Mouse (Mus musculus): Measurements from ENCODE around the gene Wdr90. TPM values are rescaled to one million over a fixed set of nuclear protein-coding genes. Genes with fewer than 3 reads are reported as not detected.
A peak's percentile ranks its signal among the peaks of the same experiment; 100 is the strongest.

Wdr90 gene
- total RNA-seq, 4 experiments from 2014 or later, result 1.4 to 2.1 (median 1.6) TPM

GRCm38 (mm10) chr17:25806507-25806906 is 54.8 kb downstream of the Wdr90 start:
- DNase-seq (ENCODE audit: low spot score), result no peak

GRCm38 (mm10) chr17:25802825-25803517 is 58.3 kb downstream of the Wdr90 start:
- DNase-seq (ENCODE audit: low spot score), result peak; percentile 47

GRCm38 (mm10) chr17:25801029-25801428 is 60.3 kb downstream of the Wdr90 start:
- DNase-seq (ENCODE audit: low spot score), result peak; percentile 75

- DNase-seq (ENCODE audit: low spot score), result peak; percentile 89
These were observed 64.3 kb downstream of the Wdr90 start, which contains the start of gene Metrn for GRCm38 (mm10) chr17:25796951-25797369. Gene Metrn, minus strand, starts transcription at chr17:25797136.

GRCm38 (mm10) chr17:25796211-25796771 is 65.0 kb downstream of the Wdr90 start:
- DNase-seq (ENCODE audit: low spot score), result no peak

GRCm38 (mm10) chr17:25795609-25796092 is 65.7 kb downstream of the Wdr90 start, which contains the start of gene AC134908.4:
Gene AC134908.4, minus strand, starts transcription at chr17:25795659.
- no peak for DNase-seq (ENCODE audit: low spot score)

GRCm38 (mm10) chr17:25794998-25795397 is 66.3 kb downstream of the Wdr90 start:
- DNase-seq (ENCODE audit: low spot score), result no peak

Small RNA genes lying within 50 kb of the gene (microRNA-seq; reads per million reads assigned to microRNA genes)
- 2.5 reads per million for gene Mir3082

Other genes starting within 250 kb of the Wdr90 start
- 1 to 10 TPM in 2 of 4 experiments, not detected in 2; 1.1 to 2.0 TPM for gene Gng13, start 144.3 kb downstream of the Wdr90 start, total RNA-seq (2022)
- 1 to 10 TPM; 1.2 to 2.1 (median 1.6) TPM for gene Chtf18, start 134.1 kb downstream of the Wdr90 start, total RNA-seq (2022)
- gene Rpusd1, start 133.8 kb downstream of the Wdr90 start, total RNA-seq (2022), result 1 to 10 TPM; 4.5 to 5.3 (median 4.6) TPM
- gene Mslnl, start 125.5 kb downstream of the Wdr90 start, total RNA-seq (2022), result not detected
- 10 to 100 TPM in 3 of 4 experiments, 1 to 10 TPM in 1; 9.8 to 20.9 (median 17.6) TPM for gene Msln, start 107.1 kb downstream of the Wdr90 start, total RNA-seq (2022)
- gene Narfl, start 87.7 kb downstream of the Wdr90 start, total RNA-seq (2022), result 10 to 100 TPM; 43.8 to 48.8 (median 46.6) TPM
- 10 to 100 TPM in 3 of 4 experiments, 1 to 10 TPM in 1; 8.5 to 18.4 (median 12.1) TPM for gene Haghl, start 75.8 kb downstream of the Wdr90 start, total RNA-seq (2022)
- under 1 TPM in 1 of 4 experiments, not detected in 3; 0.38 TPM for gene Ccdc78, start 74.9 kb downstream of the Wdr90 start, total RNA-seq (2022)
- gene Fam173a, start 68.6 kb downstream of the Wdr90 start, total RNA-seq (2022), result 10 to 100 TPM; 40.7 to 49.9 (median 44.9) TPM
- 1 to 10 TPM in 1 of 4 experiments, under 1 TPM in 1, not detected in 2; 0.72 to 1.8 TPM for gene AC134908.4, start 65.8 kb downstream of the Wdr90 start, total RNA-seq (2022)
- 10 to 100 TPM; 58.8 to 75.3 (median 65.7) TPM for gene Metrn, start 64.4 kb downstream of the Wdr90 start, total RNA-seq (2022)
- 1 to 10 TPM; 1.2 to 1.9 (median 1.5) TPM for gene Fbxl16, start 52.4 kb downstream of the Wdr90 start, total RNA-seq (2022)
- 10 to 100 TPM; 11.2 to 12.6 (median 12.1) TPM for gene Wdr24, start 37.9 kb downstream of the Wdr90 start, total RNA-seq (2022)
- 10 to 100 TPM; 34.2 to 39.6 (median 34.8) TPM for gene Jmjd8, start 32.6 kb downstream of the Wdr90 start, total RNA-seq (2022)
- gene Stub1, start 28.1 kb downstream of the Wdr90 start, total RNA-seq (2022), result 100 to 1,000 TPM; 129 to 137 (median 130) TPM
- 1 to 10 TPM in 3 of 4 experiments, under 1 TPM in 1; 0.97 to 5.1 (median 1.6) TPM for gene Rhbdl1, start 24.2 kb downstream of the Wdr90 start, total RNA-seq (2022)
- 1 to 10 TPM; 2.2 to 4.4 (median 3.8) TPM for gene Gm20683, start 19.7 kb downstream of the Wdr90 start, total RNA-seq (2022)
- gene Rhot2, start 16.6 kb downstream of the Wdr90 start, total RNA-seq (2022), result 100 to 1,000 TPM; 128 to 153 (median 135) TPM
- 100 to 1,000 TPM; 211 to 282 (median 267) TPM for gene Mcrip2, start 7.3 kb upstream of the Wdr90 start, total RNA-seq (2022)
- 10 to 100 TPM; 13.6 to 16.8 (median 14.5) TPM for gene Mettl26, start 13.6 kb upstream of the Wdr90 start, total RNA-seq (2022)
- under 1 TPM; 0.44 to 0.57 (median 0.51) TPM for gene Wfikkn1, start 19.4 kb upstream of the Wdr90 start, total RNA-seq (2022)
- gene Rab40c, start 58.2 kb upstream of the Wdr90 start, total RNA-seq (2022), result 10 to 100 TPM; 17.3 to 20.1 (median 17.7) TPM
- 10 to 100 TPM; 37.3 to 48.3 (median 47.8) TPM for gene Pigq, start 83.4 kb upstream of the Wdr90 start, total RNA-seq (2022)
- gene Nhlrc4, start 83.5 kb upstream of the Wdr90 start, total RNA-seq (2022), result under 1 TPM in 1 of 4 experiments, not detected in 3; 0.41 TPM
- under 1 TPM; 0.24 to 0.85 (median 0.36) TPM for gene A930017K11Rik, start 91.1 kb upstream of the Wdr90 start, total RNA-seq (2022)
- 1 to 10 TPM; 5.4 to 8.1 (median 6.8) TPM for gene Capn15, start 124.3 kb upstream of the Wdr90 start, total RNA-seq (2022)
- gene Rab11fip3, start 208.1 kb upstream of the Wdr90 start, total RNA-seq (2022), result 10 to 100 TPM; 30.0 to 33.6 (median 32.2) TPM
- 10 to 100 TPM; 10.2 to 11.2 (median 11.0) TPM for gene Decr2, start 228.8 kb upstream of the Wdr90 start, total RNA-seq (2022)
- 1 to 10 TPM; 5.0 to 7.6 (median 5.9) TPM for gene Nme4, start 234.1 kb upstream of the Wdr90 start, total RNA-seq (2022)

Measured in heart, adult 8-10 months (tissue).